Mouse (Mus musculus): ENCODE results near the gene Hid1.

Gene Hid1

GRCm38 (mm10) chr11:115336115-115336514, 31.4 kb downstream of the Hid1 start:
- no peak for DNase-seq (ENCODE audit: extremely low spot score)

GRCm38 (mm10) chr11:115335223-115335622, 32.3 kb downstream of the Hid1 start:
- no peak for DNase-seq (ENCODE audit: extremely low spot score)

- no peak for DNase-seq (ENCODE audit: extremely low spot score)
These were observed 33.0 kb downstream of the Hid1 start, which contains the start of gene Otop3 for GRCm38 (mm10) chr11:115334531-115334930. Gene Otop3, plus strand, starts transcription at chr11:115334731.

- DNase-seq (ENCODE audit: extremely low spot score), result no peak
These were observed 38.2 kb downstream of the Hid1 start for GRCm38 (mm10) chr11:115329339-115329738.

- DNase-seq (ENCODE audit: extremely low spot score), result no peak
These were observed 40.8 kb downstream of the Hid1 start for GRCm38 (mm10) chr11:115326730-115327129.

GRCm38 (mm10) chr11:115323354-115323753, 44.2 kb downstream of the Hid1 start:
- DNase-seq (ENCODE audit: extremely low spot score), result no peak

GRCm38 (mm10) chr11:115321906-115322693, 45.5 kb downstream of the Hid1 start, which contains the start of gene Ush1g:
Gene Ush1g, minus strand, starts transcription at chr11:115322041.
- DNase-seq (ENCODE audit: extremely low spot score), result peak; percentile 88

- no peak for DNase-seq (ENCODE audit: extremely low spot score)
These were observed 47.7 kb downstream of the Hid1 start for GRCm38 (mm10) chr11:115319704-115320383.

GRCm38 (mm10) chr11:115318245-115319027, 49.1 kb downstream of the Hid1 start:
- DNase-seq (ENCODE audit: extremely low spot score), result no peak

- DNase-seq (ENCODE audit: extremely low spot score), result no peak
These were observed 50.4 kb downstream of the Hid1 start for GRCm38 (mm10) chr11:115317204-115317603.

GRCm38 (mm10) chr11:115314249-115314648, 53.3 kb downstream of the Hid1 start:
- DNase-seq (ENCODE audit: extremely low spot score), result no peak

- DNase-seq (ENCODE audit: extremely low spot score), result no peak
These were observed 58.8 kb downstream of the Hid1 start for GRCm38 (mm10) chr11:115308781-115309180.

GRCm38 (mm10) chr11:115306863-115307262, 60.7 kb downstream of the Hid1 start, which contains the start of gene Otop2:
Gene Otop2, plus strand, starts transcription at chr11:115307163.
- DNase-seq (ENCODE audit: extremely low spot score), result no peak

- no peak for DNase-seq (ENCODE audit: extremely low spot score)
These were observed 64.4 kb downstream of the Hid1 start for GRCm38 (mm10) chr11:115303167-115303566.

GRCm38 (mm10) chr11:115301351-115301750, 66.2 kb downstream of the Hid1 start:
- DNase-seq (ENCODE audit: extremely low spot score), result no peak

GRCm38 (mm10) chr11:115300745-115301144, 66.8 kb downstream of the Hid1 start:
- DNase-seq (ENCODE audit: extremely low spot score), result no peak

GRCm38 (mm10) chr11:115298160-115298559, 69.4 kb downstream of the Hid1 start:
- DNase-seq (ENCODE audit: extremely low spot score), result no peak

Measured in embryo, embryonic 9.5 days (tissue).